26 mouse cellular contexts compared by ENCODE assay signal in the genomic region with DNA sequence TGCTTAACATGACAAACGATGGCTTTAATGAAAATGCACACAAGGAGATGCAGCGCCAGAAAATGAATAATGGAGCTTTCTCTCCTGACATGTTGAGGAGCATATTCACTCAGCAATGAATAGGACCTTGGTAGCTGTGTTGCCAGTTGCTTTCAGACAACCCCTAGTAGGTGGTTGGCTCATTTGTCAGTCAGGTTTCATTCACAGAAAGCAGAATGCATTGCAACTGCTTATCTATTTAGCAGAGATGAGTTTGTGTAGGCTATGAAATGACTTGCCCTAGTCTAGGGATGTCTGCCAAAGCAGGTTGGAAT.
DNase-seq lines count a peak whose midpoint lies in the region; ATAC-seq and TF ChIP-seq lines count a peak whose summit lies in the region.
"Had no signal": no experiment of that assay in that cellular context is flagged by ENCODE, and none has a peak within 500 bp of the region (broad histone marks: within the 10 kb centered on the region; RNA-seq: fewer than 3 reads in every experiment).

No protein-coding gene starts in this region.

- H3K9ac ChIP-seq in forebrain, embryonic 14.5 days (ENCODE audit: low read length), result no peak overlapping the region
- H3K9ac ChIP-seq in forebrain, embryonic 12.5 days, result no peak overlapping the region
- H3K9ac ChIP-seq in midbrain, embryonic 14.5 days (replicated peaks; ENCODE audit: low read length), result no peak overlapping the region
- H3K9ac ChIP-seq in forebrain, postnatal 0 days, result no peak overlapping the region
- H3K9ac ChIP-seq in hindbrain, postnatal 0 days (replicated peaks; ENCODE audit: low read length), result no peak overlapping the region
- no peak overlapping the region for H3K9ac ChIP-seq in intestine, embryonic 15.5 days
- H3K9ac ChIP-seq: heart, embryonic 12.5 days; kidney, embryonic 15.5 days; liver, embryonic 15.5 days; lung, embryonic 15.5 days; neural tube, embryonic 12.5 days had no signal

- H3K9me3 ChIP-seq in forebrain, embryonic 14.5 days (replicated peaks; ENCODE audit: control insufficient read depth, low read length), result no peaks in the 10 kb centered on the region
- no peaks in the 10 kb centered on the region for H3K9me3 ChIP-seq in forebrain, embryonic 12.5 days
- no peaks in the 10 kb centered on the region for H3K9me3 ChIP-seq in midbrain, embryonic 14.5 days (ENCODE audit: control insufficient read depth, low read length)
- no peaks in the 10 kb centered on the region for H3K9me3 ChIP-seq in midbrain, embryonic 10.5 days (replicated peaks)
- no peaks in the 10 kb centered on the region for H3K9me3 ChIP-seq in forebrain, postnatal 0 days (ENCODE audit: low read length)
- H3K9me3 ChIP-seq in hindbrain, postnatal 0 days (ENCODE audit: low read length), result no peaks in the 10 kb centered on the region
- no peaks in the 10 kb centered on the region for H3K9me3 ChIP-seq in intestine, embryonic 15.5 days
- H3K9me3 ChIP-seq: heart, embryonic 12.5 days; kidney, embryonic 15.5 days; limb, embryonic 10.5 days; liver, embryonic 15.5 days; lung, embryonic 15.5 days; megakaryocyte, embryonic 14.5 days; neural tube, embryonic 12.5 days had no signal

- no peak for DNase-seq in forebrain, embryonic 14.5 days (ENCODE audit: low spot score)
- DNase-seq in midbrain, embryonic 14.5 days, result peak; percentile 31
- DNase-seq in midbrain, embryonic 10.5 days (ENCODE audit: low spot score), result no peak
- DNase-seq in forebrain, postnatal 0 days, result peak; percentile 18
- DNase-seq in hindbrain, postnatal 0 days (ENCODE audit: low spot score), result peak; percentile 57
- no peak for DNase-seq in cerebellum, adult 18-20 months
- DNase-seq: adrenal gland, postnatal 10 days; cerebellum, adult 9-10 months; gastrocnemius, adult 2 months; heart, postnatal 10 days; kidney, adult 11 months; kidney, postnatal 4 days; liver; lung, postnatal 36 days; retina, postnatal 1 day; right cerebral cortex, postnatal 25 days; spleen, adult 18-20 months had no signal

- H3K27ac ChIP-seq in forebrain, embryonic 14.5 days (ENCODE audit: low read depth, low read length), result no peak overlapping the region
- no peak overlapping the region for H3K27ac ChIP-seq in forebrain, embryonic 12.5 days
- no peak overlapping the region for H3K27ac ChIP-seq in midbrain, embryonic 14.5 days (replicated peaks; ENCODE audit: low read depth, low read length)
- H3K27ac ChIP-seq in midbrain, embryonic 10.5 days (replicated peaks), result no peak overlapping the region
- H3K27ac ChIP-seq in forebrain, postnatal 0 days (ENCODE audit: low read depth, low read length), result peak overlapping the region; percentile 21; the same call in 1 of the 2 replicates
- peak overlapping the region; percentile 67; the same call in 1 of the 2 replicates for H3K27ac ChIP-seq in hindbrain, postnatal 0 days
- no peak overlapping the region for H3K27ac ChIP-seq in intestine, embryonic 15.5 days
- H3K27ac ChIP-seq: gastrocnemius, adult 2 months; kidney, embryonic 15.5 days; limb, embryonic 10.5 days; liver, embryonic 15.5 days; lung, embryonic 15.5 days; neural tube, embryonic 12.5 days had no signal

- ATAC-seq in forebrain, embryonic 14.5 days, result peak; percentile 72
- no peak for ATAC-seq in forebrain, embryonic 12.5 days (ENCODE audit: low FRiP score)
- no peak for ATAC-seq in midbrain, embryonic 14.5 days (ENCODE audit: low FRiP score, low TSS enrichment)
- ATAC-seq in forebrain, postnatal 0 days, result peak; percentile 66
- ATAC-seq in hindbrain, postnatal 0 days, result peak; percentile 74
- ATAC-seq in intestine, embryonic 15.5 days, result no peak

- H3K4me3 ChIP-seq in forebrain, embryonic 14.5 days (ENCODE audit: low read depth, low read length), result no peak overlapping the region
- H3K4me3 ChIP-seq in forebrain, embryonic 12.5 days (replicated peaks), result no peak overlapping the region
- H3K4me3 ChIP-seq in midbrain, embryonic 14.5 days (replicated peaks; ENCODE audit: low read depth, low read length), result no peak overlapping the region
- H3K4me3 ChIP-seq in midbrain, embryonic 10.5 days, result no peak overlapping the region
- H3K4me3 ChIP-seq in forebrain, postnatal 0 days (ENCODE audit: low read depth, low read length), result no peak overlapping the region
- H3K4me3 ChIP-seq in hindbrain, postnatal 0 days (ENCODE audit: low read length), result no peak overlapping the region
- H3K4me3 ChIP-seq in intestine, embryonic 15.5 days (replicated peaks), result no peak overlapping the region
- H3K4me3 ChIP-seq: gastrocnemius, adult 2 months; heart, embryonic 12.5 days; kidney, embryonic 15.5 days; limb, embryonic 10.5 days; liver, embryonic 15.5 days; lung, embryonic 15.5 days; megakaryocyte, embryonic 14.5 days; neural tube, embryonic 12.5 days had no signal

- 0 out of 2 replicates have a peak, but pooled peaks cover 3% of the 10 kb centered on the region for H3K4me1 ChIP-seq in forebrain, embryonic 14.5 days (ENCODE audit: control insufficient read depth, insufficient read depth, low read length)
- H3K4me1 ChIP-seq in forebrain, embryonic 12.5 days, result 0 out of 2 replicates have a peak, but pooled peaks cover 5% of the 10 kb centered on the region
- H3K4me1 ChIP-seq in midbrain, embryonic 14.5 days (ENCODE audit: control insufficient read depth, insufficient read depth, low read length), result no peaks in the 10 kb centered on the region
- H3K4me1 ChIP-seq in midbrain, embryonic 10.5 days, result no peaks in the 10 kb centered on the region
- H3K4me1 ChIP-seq in forebrain, postnatal 0 days (ENCODE audit: insufficient read depth), result peaks cover 7% of the 10 kb centered on the region; the same call in 1 of the 2 replicates
- H3K4me1 ChIP-seq in hindbrain, postnatal 0 days (ENCODE audit: insufficient read depth, low read length), result no peaks in the 10 kb centered on the region
- H3K4me1 ChIP-seq in intestine, embryonic 15.5 days (replicated peaks), result no peaks in the 10 kb centered on the region
- H3K4me1 ChIP-seq: kidney, embryonic 15.5 days; limb, embryonic 10.5 days; liver, embryonic 15.5 days; lung, embryonic 15.5 days; megakaryocyte, embryonic 14.5 days; neural tube, embryonic 12.5 days had no signal

- TF ChIP-seq CTCF in forebrain, postnatal 0 days (IDR thresholded peaks at IDR 0.05; ENCODE audit: low read depth), result no peak
- no peak for TF ChIP-seq CTCF in hindbrain, postnatal 0 days (IDR thresholded peaks at IDR 0.05; ENCODE audit: low read depth)

- no peak overlapping the region for H3K4me2 ChIP-seq in forebrain, embryonic 14.5 days (ENCODE audit: low read length)
- H3K4me2 ChIP-seq in forebrain, embryonic 12.5 days, result no peak overlapping the region
- H3K4me2 ChIP-seq in midbrain, embryonic 14.5 days (ENCODE audit: low read length), result no peak overlapping the region
- H3K4me2 ChIP-seq in forebrain, postnatal 0 days (ENCODE audit: low read depth), result peak overlapping the region; percentile 10; the same call in 1 of the 2 replicates
- no peak overlapping the region for H3K4me2 ChIP-seq in hindbrain, postnatal 0 days (ENCODE audit: low read depth, low read length)
- H3K4me2 ChIP-seq in intestine, embryonic 15.5 days (replicated peaks), result no peak overlapping the region
- H3K4me2 ChIP-seq: heart, embryonic 12.5 days; kidney, embryonic 15.5 days; liver, embryonic 15.5 days; lung, embryonic 15.5 days; neural tube, embryonic 12.5 days had no signal

- no peaks in the 10 kb centered on the region for H3K36me3 ChIP-seq in forebrain, embryonic 14.5 days (ENCODE audit: control insufficient read depth, insufficient read depth, low read length)
- H3K36me3 ChIP-seq in forebrain, embryonic 12.5 days (replicated peaks), result no peaks in the 10 kb centered on the region
- no peaks in the 10 kb centered on the region for H3K36me3 ChIP-seq in midbrain, embryonic 14.5 days (ENCODE audit: control insufficient read depth, insufficient read depth, low read length)
- no peaks in the 10 kb centered on the region for H3K36me3 ChIP-seq in midbrain, embryonic 10.5 days
- H3K36me3 ChIP-seq in forebrain, postnatal 0 days (ENCODE audit: insufficient read depth), result no peaks in the 10 kb centered on the region
- H3K36me3 ChIP-seq in hindbrain, postnatal 0 days (ENCODE audit: insufficient read depth, low read length), result no peaks in the 10 kb centered on the region
- no peaks in the 10 kb centered on the region for H3K36me3 ChIP-seq in intestine, embryonic 15.5 days
- H3K36me3 ChIP-seq: heart, embryonic 12.5 days; kidney, embryonic 15.5 days; limb, embryonic 10.5 days; liver, embryonic 15.5 days; lung, embryonic 15.5 days; neural tube, embryonic 12.5 days had no signal

- H3K27me3 ChIP-seq in forebrain, embryonic 14.5 days (replicated peaks; ENCODE audit: control insufficient read depth, insufficient read depth, low read length), result no peaks in the 10 kb centered on the region
- H3K27me3 ChIP-seq in forebrain, embryonic 12.5 days, result no peaks in the 10 kb centered on the region
- H3K27me3 ChIP-seq in midbrain, embryonic 14.5 days (ENCODE audit: control insufficient read depth, insufficient read depth, low read length), result no peaks in the 10 kb centered on the region
- no peaks in the 10 kb centered on the region for H3K27me3 ChIP-seq in midbrain, embryonic 10.5 days (ENCODE audit: low read depth, poor library complexity, severe bottlenecking)
- no peaks in the 10 kb centered on the region for H3K27me3 ChIP-seq in forebrain, postnatal 0 days (ENCODE audit: insufficient read depth, low read length)
- no peaks in the 10 kb centered on the region for H3K27me3 ChIP-seq in hindbrain, postnatal 0 days (ENCODE audit: insufficient read depth, low read length)
- no peaks in the 10 kb centered on the region for H3K27me3 ChIP-seq in intestine, embryonic 15.5 days (replicated peaks)
- H3K27me3 ChIP-seq: heart, embryonic 12.5 days; kidney, embryonic 15.5 days; liver, embryonic 15.5 days; lung, embryonic 15.5 days; megakaryocyte, embryonic 14.5 days; neural tube, embryonic 12.5 days had no signal

- 22% methylated on average over 2 of the region's 2 CpGs for WGBS in forebrain, embryonic 14.5 days
- WGBS in forebrain, embryonic 12.5 days, result 58% methylated on average over 2 of the region's 2 CpGs
- 48% methylated on average over 2 of the region's 2 CpGs for WGBS in midbrain, embryonic 14.5 days
- WGBS in midbrain, embryonic 10.5 days, result 86% methylated on average over 2 of the region's 2 CpGs
- 17% methylated on average over 2 of the region's 2 CpGs for WGBS in forebrain, postnatal 0 days
- WGBS in hindbrain, postnatal 0 days, result 31% methylated on average over 2 of the region's 2 CpGs
- 78% methylated on average over 2 of the region's 2 CpGs for WGBS in intestine, embryonic 15.5 days

Comparison
In these comparisons a context has a peak if more than half of its experiments do, and no peak if none do; other contexts are left out.
1. ATAC-seq: peak in forebrain, embryonic 14.5 days (single experiment), forebrain, postnatal 0 days (single experiment) and hindbrain, postnatal 0 days (single experiment); none in forebrain, embryonic 12.5 days (single experiment), midbrain, embryonic 14.5 days (single experiment) and intestine, embryonic 15.5 days (single experiment).
2. DNase-seq: peak in midbrain, embryonic 14.5 days (single experiment), forebrain, postnatal 0 days (single experiment) and hindbrain, postnatal 0 days (single experiment); none in forebrain, embryonic 14.5 days (single experiment), midbrain, embryonic 10.5 days (single experiment) and cerebellum, adult 18-20 months (0 of 2).
3. H3K27ac ChIP-seq: peak in forebrain, postnatal 0 days (single experiment) and hindbrain, postnatal 0 days (single experiment); none in forebrain, embryonic 14.5 days (single experiment), forebrain, embryonic 12.5 days (single experiment), midbrain, embryonic 14.5 days (single experiment), midbrain, embryonic 10.5 days (single experiment) and intestine, embryonic 15.5 days (single experiment).